Mouse (Mus musculus) heart, adult 18-20 months (tissue): Measurements from ENCODE around the gene Acsl1. TPM values are rescaled to one million over a fixed set of nuclear protein-coding genes. Genes with fewer than 3 reads are reported as not detected.
A peak's percentile ranks its signal among the peaks of the same experiment; 100 is the strongest.
"Not testable (repeated sequence)": the region's sequence is repeated elsewhere in the genome, so short reads cannot be mapped to it uniquely, and the experiment has no call there.

ENCODE experiments used
- DNase-seq, 2 experiments: peaks; one replicate each; pipeline ENCODE4 v3.0.0; 2021 to 2022; ENCODE audit warnings: mixed read lengths in 1 of 2
- total RNA-seq, 2 experiments: library from RNA; stranded (reverse); gene quantifications; 2 replicates each; pipeline ENCODE4 v1.2.3; 2021

The Acsl1 gene
- total RNA-seq, 2 experiments from 2014 or later: 940 to 953 TPM

DNA sequence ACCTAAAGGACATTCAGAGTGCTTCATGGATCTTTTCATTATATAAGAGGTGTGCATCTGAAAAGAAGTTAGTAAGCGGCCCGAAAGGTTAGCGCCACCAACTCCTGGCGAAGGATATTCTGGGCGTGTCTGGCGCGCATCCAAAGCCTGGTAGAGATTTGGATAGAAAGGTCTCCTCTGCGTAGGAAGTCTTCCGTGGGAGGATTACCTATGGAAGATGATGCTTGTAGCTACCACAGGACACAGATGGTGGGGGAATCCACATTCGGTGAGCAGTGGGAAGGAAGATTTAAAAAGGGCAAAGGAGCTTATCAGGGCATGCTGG is 81.6 kb downstream of the Acsl1 start:
- peak in 1 of 2 experiments; percentile 30 for DNase-seq

GRCm38 (mm10) chr8:46559428-46559827 is 88.6 kb downstream of the Acsl1 start:
- DNase-seq: no peak

- no peak for DNase-seq
These were observed 91.5 kb downstream of the Acsl1 start for GRCm38 (mm10) chr8:46562333-46562732.

- no peak for DNase-seq
These were observed 96.2 kb downstream of the Acsl1 start for GRCm38 (mm10) chr8:46566914-46567529.

DNA sequence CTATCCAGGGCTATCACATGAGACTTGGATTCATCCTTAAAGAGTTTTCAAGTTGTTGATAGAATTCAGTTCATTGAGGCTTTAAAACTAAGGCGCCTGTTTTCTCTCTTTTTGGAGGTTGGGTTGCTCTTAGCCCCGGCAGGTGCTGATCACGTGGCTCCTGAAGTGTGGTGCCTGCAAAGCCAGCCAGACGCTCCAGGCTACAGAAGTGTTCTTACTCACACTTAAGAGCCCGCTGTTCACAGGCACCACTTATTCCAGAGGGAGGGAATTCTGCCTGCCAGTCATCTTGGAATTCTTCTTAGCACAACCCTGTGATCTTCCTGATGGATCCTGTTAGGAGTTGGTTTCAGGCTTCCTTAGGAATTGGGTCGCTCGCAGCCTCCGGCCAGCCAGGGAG is 97.1 kb downstream of the Acsl1 start:
- DNase-seq: no peak

- no peak for DNase-seq
These were observed 98.1 kb downstream of the Acsl1 start for GRCm38 (mm10) chr8:46568942-46569341.

DNA sequence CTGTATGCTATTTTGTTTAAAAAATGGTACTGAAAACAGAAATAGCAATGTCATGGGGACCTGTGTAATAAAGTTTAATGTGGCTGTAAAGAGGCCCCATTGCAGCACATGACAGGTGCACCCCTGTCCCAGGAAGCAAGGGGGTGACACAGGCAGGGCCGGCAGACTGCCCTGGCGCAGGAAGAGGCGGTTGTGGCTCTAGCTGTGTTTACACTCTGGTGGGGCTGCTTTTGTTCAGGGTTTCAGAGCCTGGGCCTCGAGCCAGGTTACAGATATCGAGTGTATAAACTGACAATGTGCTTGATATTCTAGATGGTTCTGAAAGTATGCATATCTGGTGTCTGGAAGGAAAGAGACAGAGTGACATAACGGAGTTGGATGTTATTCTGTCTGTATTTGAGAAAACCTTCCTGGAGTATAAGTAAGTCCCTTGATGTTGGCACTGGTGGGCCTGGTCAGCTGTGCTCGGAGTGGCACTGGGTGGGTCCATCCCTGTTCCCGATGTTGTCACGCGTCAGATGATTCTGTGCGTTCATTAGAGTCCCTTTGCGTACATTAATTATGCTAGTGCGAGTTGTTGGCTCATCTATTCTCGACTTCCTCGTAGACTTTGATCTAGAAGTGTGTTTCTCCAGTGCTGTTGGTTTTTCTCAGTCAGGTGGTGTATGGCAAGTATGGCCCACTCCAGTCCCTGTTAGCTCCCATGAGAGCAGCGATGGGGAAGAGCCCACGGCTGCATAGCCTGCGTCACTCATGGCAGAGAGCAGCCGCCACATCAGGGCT is 99.0 kb downstream of the Acsl1 start:
- no peak for DNase-seq

DNA sequence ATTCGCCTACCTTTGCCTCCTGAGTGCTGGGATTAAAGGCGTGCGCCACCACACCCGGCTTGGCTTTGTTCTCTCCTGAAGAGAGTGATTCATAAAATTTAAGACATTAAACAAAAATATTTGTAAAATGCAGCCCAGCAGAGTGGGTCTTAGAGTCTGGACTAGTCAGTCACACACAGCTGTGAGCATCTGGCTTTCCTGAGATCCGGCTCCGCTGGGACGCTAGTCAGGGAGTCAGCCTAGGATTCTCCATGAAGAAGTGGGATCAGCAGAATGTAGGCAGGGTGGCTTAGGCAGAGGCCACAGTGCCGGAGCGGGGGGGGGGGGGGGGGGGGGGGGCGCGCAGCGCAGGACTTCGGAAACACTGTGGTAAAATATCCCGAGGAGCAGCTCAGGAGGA is 99.8 kb downstream of the Acsl1 start:
- DNase-seq: peak; percentile 17 to 24

DNA sequence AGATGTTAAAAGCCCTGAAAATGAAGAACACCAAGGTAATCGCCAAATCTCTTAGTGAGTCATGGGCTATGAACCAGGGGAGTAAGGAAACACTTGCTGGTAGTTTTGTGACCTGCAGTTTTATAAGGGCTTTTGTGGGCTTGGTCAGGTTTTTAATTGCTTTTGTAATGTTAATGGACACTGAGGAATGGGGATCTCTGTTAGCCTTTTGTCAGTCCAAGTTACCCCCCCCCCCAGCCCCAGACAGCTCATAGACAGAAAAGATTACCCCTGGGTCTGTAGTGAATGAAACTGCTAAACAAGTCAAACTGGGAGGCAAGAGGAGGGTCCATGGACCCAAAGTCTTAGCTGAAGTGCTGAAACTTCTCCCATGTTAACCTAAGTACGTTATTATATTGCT is 102.6 kb downstream of the Acsl1 start:
- DNase-seq: no peak

GRCm38 (mm10) chr8:46573964-46574363 is 103.1 kb downstream of the Acsl1 start:
- no peak for DNase-seq

- no peak for DNase-seq
These were observed 108.0 kb downstream of the Acsl1 start for GRCm38 (mm10) chr8:46578794-46579193.

- DNase-seq: not testable (repeated sequence)
These were observed 113.5 kb downstream of the Acsl1 start for GRCm38 (mm10) chr8:46584328-46584727.

GRCm38 (mm10) chr8:46585576-46585975 is 114.7 kb downstream of the Acsl1 start:
- no peak for DNase-seq

Other genes starting within 250 kb of the Acsl1 start
- gene Helt, start 176.4 kb upstream of the Acsl1 start, total RNA-seq: 1 to 10 TPM; 1.5 to 3.4 TPM
- under 1 TPM; 0.49 to 0.97 TPM for gene Cenpu, start 81.0 kb downstream of the Acsl1 start, total RNA-seq
- gene Primpol, start 146.2 kb downstream of the Acsl1 start, total RNA-seq: 1 to 10 TPM; 2.1 to 2.6 TPM
- 1 to 10 TPM; 2.0 to 2.8 TPM for gene Casp3, start 146.3 kb downstream of the Acsl1 start, total RNA-seq